ENCODE assay signal across 8 mouse cellular contexts in genomic region chr4:117252755-117253154, GRCm38 (mm10). TPM values are rescaled to one million over a fixed set of nuclear protein-coding genes. Genes with fewer than 3 reads are reported as not detected.
A peak's percentile ranks its signal among the peaks of the same experiment; 100 is the strongest.
DNase-seq lines count a peak whose midpoint lies in the region; ATAC-seq lines count a peak whose summit lies in the region.

No protein-coding gene starts in this region.

- H3K27ac ChIP-seq in heart, embryonic 12.5 days (ENCODE audit: poor library complexity, severe bottlenecking): peak overlapping the region; percentile 64
- peak overlapping the region; percentile 88 for H3K27ac ChIP-seq in embryonic facial prominence, embryonic 14.5 days (replicated peaks; ENCODE audit: low read depth, low read length)
- no peak overlapping the region for H3K27ac ChIP-seq in midbrain, embryonic 11.5 days (ENCODE audit: low read depth, low read length)

- H3K36me3 ChIP-seq in heart, embryonic 12.5 days: no peaks in the 10 kb centered on the region
- no peaks in the 10 kb centered on the region for H3K36me3 ChIP-seq in embryonic facial prominence, embryonic 14.5 days (ENCODE audit: control insufficient read depth, insufficient read depth, low read length)
- H3K36me3 ChIP-seq in midbrain, embryonic 11.5 days (ENCODE audit: control insufficient read depth, insufficient read depth, low read length): no peaks in the 10 kb centered on the region

- peak overlapping the region; percentile 77; the same call in 1 of the 2 replicates for H3K9ac ChIP-seq in heart, embryonic 12.5 days
- H3K9ac ChIP-seq in embryonic facial prominence, embryonic 14.5 days (ENCODE audit: low read depth, low read length): 0 out of 2 replicates have a peak overlapping the region, but pooled peaks have one; percentile 68
- H3K9ac ChIP-seq in midbrain, embryonic 11.5 days (ENCODE audit: low read length): 0 out of 2 replicates have a peak overlapping the region, but pooled peaks have one; percentile 66

- no peak for ATAC-seq in heart, embryonic 12.5 days (ENCODE audit: insufficient number of reproducible peaks, low FRiP score)
- no peak for ATAC-seq in embryonic facial prominence, embryonic 14.5 days (ENCODE audit: low read depth)
- no peak for ATAC-seq in midbrain, embryonic 11.5 days (ENCODE audit: low FRiP score)

- peaks cover 35% of the 10 kb centered on the region for H3K4me1 ChIP-seq in heart, embryonic 12.5 days (replicated peaks)
- peaks cover 9% of the 10 kb centered on the region for H3K4me1 ChIP-seq in embryonic facial prominence, embryonic 14.5 days (ENCODE audit: control insufficient read depth, insufficient read depth, low read length)
- peaks cover 5% of the 10 kb centered on the region; the same call in 1 of the 2 replicates for H3K4me1 ChIP-seq in midbrain, embryonic 11.5 days (ENCODE audit: control insufficient read depth, insufficient read depth, low read length)

- 84% methylated on average over 5 of the region's 5 CpGs for WGBS in heart, embryonic 12.5 days
- WGBS in embryonic facial prominence, embryonic 14.5 days: 83% methylated on average over 5 of the region's 5 CpGs
- WGBS in midbrain, embryonic 11.5 days: 90% methylated on average over 5 of the region's 5 CpGs

- H3K4me2 ChIP-seq in heart, embryonic 12.5 days: peak overlapping the region; percentile 72
- H3K4me2 ChIP-seq in embryonic facial prominence, embryonic 14.5 days (ENCODE audit: low read depth, low read length): peak overlapping the region; percentile 77
- peak overlapping the region; percentile 56 for H3K4me2 ChIP-seq in midbrain, embryonic 11.5 days

- no peak for DNase-seq in heart, adult 11 months
- DNase-seq in embryonic facial prominence, embryonic 14.5 days (ENCODE audit: low spot score): no peak
- peak; percentile 67 for DNase-seq in kidney, adult 9 months
- no peak for DNase-seq in midbrain, embryonic 11.5 days (ENCODE audit: low spot score, missing footprints)
- no peak for DNase-seq in adrenal gland, postnatal 4 days (ENCODE audit: low spot score in 2 of 2)
- no peak for DNase-seq in left cerebral cortex, adult 8-10 months (ENCODE audit: low spot score in 2 of 2)
- no peak for DNase-seq in embryo, embryonic 9.5 days (ENCODE audit: extremely low spot score)

- H3K9me3 ChIP-seq in heart, embryonic 12.5 days (replicated peaks): no peaks in the 10 kb centered on the region
- no peaks in the 10 kb centered on the region for H3K9me3 ChIP-seq in embryonic facial prominence, embryonic 14.5 days (ENCODE audit: control insufficient read depth, low read length)
- no peaks in the 10 kb centered on the region for H3K9me3 ChIP-seq in midbrain, embryonic 11.5 days (ENCODE audit: control insufficient read depth, low read length)

- no peaks in the 10 kb centered on the region for H3K27me3 ChIP-seq in heart, embryonic 12.5 days (replicated peaks)
- no peaks in the 10 kb centered on the region for H3K27me3 ChIP-seq in embryonic facial prominence, embryonic 14.5 days (replicated peaks; ENCODE audit: control insufficient read depth, insufficient read depth, low read length)
- H3K27me3 ChIP-seq in midbrain, embryonic 11.5 days (ENCODE audit: control insufficient read depth, insufficient read depth, low read length): no peaks in the 10 kb centered on the region; the same call in 1 of the 2 replicates

- H3K4me3 ChIP-seq in heart, embryonic 12.5 days: peak overlapping the region; percentile 71
- H3K4me3 ChIP-seq in embryonic facial prominence, embryonic 14.5 days (ENCODE audit: low read depth, low read length): peak overlapping the region; percentile 59
- H3K4me3 ChIP-seq in midbrain, embryonic 11.5 days (ENCODE audit: low read depth, low read length): no peak overlapping the region; the same call in 1 of the 2 replicates

RNA-seq across cellular contexts. Expression of gene Armh1, which starts 0.8 kb away (rescaled TPM):
- 0.37 and 0.70 TPM in 2 replicates for polyA plus RNA-seq in heart, embryonic 12.5 days (2016; fragmentation: Nextera tagmentation; extraction: Ambion mirVana)
- 1.3 and 1.8 TPM in 2 replicates for polyA plus RNA-seq in embryonic facial prominence, embryonic 14.5 days (2014; fragmentation: Nextera tagmentation; extraction: Ambion mirVana)
- polyA plus RNA-seq in midbrain, embryonic 11.5 days (2014; fragmentation: Nextera tagmentation; extraction: Ambion mirVana): 0.34 and 0.40 TPM in 2 replicates
- total RNA-seq in adrenal gland, postnatal 4 days (2021): 1 to 10 TPM; 2.0 to 2.3 TPM
- total RNA-seq in left cerebral cortex, adult 8-10 months (2022): under 1 TPM; 0.32 to 0.91 (median 0.43) TPM

RNA-seq across cellular contexts. Expression of gene Tmem53, which starts 1.0 kb away (rescaled TPM):
- polyA plus RNA-seq in heart, embryonic 12.5 days (2016; fragmentation: Nextera tagmentation; extraction: Ambion mirVana): 18.2 and 19.6 TPM in 2 replicates
- polyA plus RNA-seq in embryonic facial prominence, embryonic 14.5 days (2014; fragmentation: Nextera tagmentation; extraction: Ambion mirVana): 15.5 and 21.9 TPM in 2 replicates
- 7.5 and 8.4 TPM in 2 replicates for polyA plus RNA-seq in midbrain, embryonic 11.5 days (2014; fragmentation: Nextera tagmentation; extraction: Ambion mirVana)
- total RNA-seq in adrenal gland, postnatal 4 days (2021): 10 to 100 TPM; 50.7 to 56.9 TPM
- total RNA-seq in left cerebral cortex, adult 8-10 months (2022): 1 to 10 TPM; 5.4 to 6.8 (median 6.1) TPM
